Mouse (Mus musculus) midbrain, embryonic 14.5 days (tissue): ENCODE data around the gene Ptma. TPM values are rescaled to one million over a fixed set of nuclear protein-coding genes. Genes with fewer than 3 reads are reported as not detected.

Experiments
- ATAC-seq: fragments of 200-750 bp; cut with Nextera tagmentation; 2 replicates; pipeline ENCODE4 v1.8.0; 2017; ENCODE audit warnings: moderate number of reproducible peaks, moderate library complexity; ENCODE audit not compliant: low FRiP score, low TSS enrichment
- DNase-seq: peaks from one replicate; pipeline ENCODE4 v3.0.0-alpha.2; 2015
- H3K27ac ChIP-seq: fragments of 300-500 bp; sonication (generic); replicated peaks from 2 replicates; pipeline ENCODE4 v1.5.1; 2014; ENCODE audit warnings: mild to moderate bottlenecking, low read depth, low read length, moderate library complexity
- H3K27me3 ChIP-seq: fragments of 300-500 bp; sonication (generic); 2 replicates; pipeline ENCODE4 v1.6.1; 2014; ENCODE audit warnings: low read length, control low read depth, mixed read lengths; ENCODE audit not compliant: control insufficient read depth, insufficient read depth
- H3K36me3 ChIP-seq: fragments of 300-500 bp; sonication (generic); 2 replicates; pipeline ENCODE4 v1.6.1; 2014; ENCODE audit warnings: low read length, control low read depth; ENCODE audit not compliant: control insufficient read depth, insufficient read depth
- H3K4me1 ChIP-seq: fragments of 300-500 bp; sonication (generic); 2 replicates; pipeline ENCODE4 v1.6.1; 2014; ENCODE audit warnings: mild to moderate bottlenecking, antibody characterized with exemption, low read length, control low read depth; ENCODE audit not compliant: control insufficient read depth, insufficient read depth
- H3K4me2 ChIP-seq: fragments of 300-500 bp; sonication (generic); 2 replicates; pipeline ENCODE4 v1.6.1; 2014; ENCODE audit warnings: mild to moderate bottlenecking, low read length, moderate library complexity
- H3K4me3 ChIP-seq: fragments of 300-500 bp; sonication (generic); replicated peaks from 2 replicates; pipeline ENCODE4 v1.5.1; 2014; ENCODE audit warnings: low read depth, low read length
- H3K9ac ChIP-seq: fragments of 300-500 bp; sonication (generic); replicated peaks from 2 replicates; pipeline ENCODE4 v1.6.1; 2014; ENCODE audit warnings: mild to moderate bottlenecking, low read length, moderate library complexity
- H3K9me3 ChIP-seq: fragments of 300-500 bp; sonication (generic); 2 replicates; pipeline ENCODE4 v1.6.1; 2016; ENCODE audit warnings: low read length, control low read depth, mixed read lengths; ENCODE audit not compliant: control insufficient read depth
- WGBS: fragments of 180-500 bp; shearing (Covaris S2); extraction: QIAGEN DNeasy Blood & Tissue Kit; methylation state at CpG from one replicate; pipeline ENCODE4 v1.1.7; 2014; 5-methylcytosine and 5-hydroxymethylcytosine counted together
- polyA plus RNA-seq: library from polyadenylated mRNA; unstranded; fragments of >200 nt; fragmentation: Nextera tagmentation; extraction: Ambion mirVana; gene quantifications from 2 replicates; pipeline ENCODE4 v1.2.1, GENCODE M21; 2014

Ptma gene
- polyA plus RNA-seq, 1 experiment from 2014 or later, result 2,168 TPM

DNA sequence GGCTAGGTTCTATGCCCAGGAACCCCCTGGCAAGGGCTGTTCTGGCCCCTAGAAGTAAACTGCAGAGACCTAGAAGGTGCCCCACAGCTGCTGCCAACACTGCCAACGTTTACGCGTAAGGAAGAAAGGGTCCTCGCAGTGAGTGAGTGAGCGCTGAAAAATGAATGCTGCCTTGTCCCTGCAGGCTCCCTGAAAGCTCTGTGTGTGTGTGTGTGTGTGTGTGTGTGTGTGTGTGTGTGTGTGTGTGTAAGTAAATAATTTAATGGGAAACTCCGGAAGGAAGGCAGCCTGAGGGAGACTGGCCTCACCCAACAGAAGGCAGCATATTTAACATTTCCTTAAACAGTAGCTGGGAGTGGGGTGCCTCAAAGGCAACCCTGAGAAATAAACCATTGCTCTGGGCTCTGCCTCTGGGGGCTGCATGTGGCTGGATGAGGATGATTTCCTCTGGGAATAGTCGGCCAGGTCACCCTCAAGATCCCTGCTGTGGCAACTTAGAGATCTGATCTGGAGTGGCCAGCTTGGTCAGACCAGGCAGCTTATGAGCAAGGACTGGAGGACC, 34.9 kb upstream of the Ptma start:
- no peak overlapping the region; the same call in 1 of the 2 replicates for H3K9ac ChIP-seq
- no peak for DNase-seq
- WGBS, result 58% methylated on average over 7 of the region's 7 CpGs

DNA sequence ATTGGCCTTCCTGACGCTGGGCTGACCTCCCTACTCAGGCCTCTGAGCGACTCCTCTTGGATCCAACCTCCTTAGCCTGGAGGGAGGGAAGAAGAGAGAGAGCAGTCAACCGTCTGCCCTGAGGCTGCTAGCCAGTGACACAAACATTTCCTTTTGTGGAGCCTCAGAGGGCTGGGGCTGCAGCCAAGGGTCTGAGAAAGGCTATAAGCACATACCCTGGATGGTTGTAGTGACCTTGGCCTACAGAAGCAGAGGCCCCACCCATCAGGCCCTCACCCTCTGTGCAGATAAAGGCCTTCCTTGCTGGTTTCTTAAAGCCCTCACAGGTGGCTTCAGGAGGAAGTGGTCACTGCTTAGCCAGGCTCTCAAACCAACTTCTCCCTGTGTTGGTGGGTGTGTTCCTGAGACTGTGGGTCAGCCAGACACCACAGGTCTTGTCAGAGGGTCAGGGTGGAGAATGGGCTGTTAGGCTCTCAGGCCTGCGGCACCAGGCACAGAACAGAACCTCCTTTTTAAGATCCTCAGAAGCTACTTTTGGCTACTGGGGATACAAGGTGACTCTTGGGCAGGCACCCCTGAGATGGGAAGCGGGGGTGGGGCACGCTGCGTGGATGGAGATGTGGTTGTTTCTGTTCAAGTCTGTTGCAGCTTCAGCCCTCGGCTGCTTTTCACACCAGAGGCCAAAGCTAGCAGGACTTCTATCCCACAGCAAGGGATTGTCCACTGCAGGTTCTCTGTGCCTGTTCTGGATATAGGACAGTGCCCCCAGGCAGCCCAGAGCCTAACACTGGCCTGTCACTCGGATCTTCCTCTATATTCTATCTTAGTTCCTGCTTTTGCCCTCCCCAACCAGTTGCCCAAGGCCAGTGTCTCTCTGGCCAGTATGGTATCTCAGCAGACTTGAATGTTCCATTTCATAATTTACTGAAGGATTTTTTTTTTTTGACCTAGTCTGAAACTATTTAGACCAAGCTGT, 34.1 kb upstream of the Ptma start:
- Histone ChIP-seq H3K9ac (no peak overlapping the region; the same call in 1 of the 2 replicates), H3K4me1 (peaks cover 18% of the 10 kb centered on the region), H3K4me3 (no peak overlapping the region), H3K36me3 (no peaks in the 10 kb centered on the region), H3K27me3 (no peaks in the 10 kb centered on the region), H3K9me3 (no peaks in the 10 kb centered on the region), H3K27ac (peak overlapping the region; percentile 27; the same call in 1 of the 2 replicates), H3K4me2 (no peak overlapping the region)
- DNase-seq (no peak), ATAC-seq (no peak)
- 73% methylated on average over 9 of the region's 9 CpGs for WGBS

More for the DNA sequence above, 34.9 kb upstream of the Ptma start:
- Histone ChIP-seq H3K9me3 (no peaks in the 10 kb centered on the region), H3K4me1 (peaks cover 18% of the 10 kb centered on the region), H3K4me2 (no peak overlapping the region), H3K27me3 (no peaks in the 10 kb centered on the region), H3K36me3 (no peaks in the 10 kb centered on the region), H3K27ac (peak overlapping the region; percentile 27), H3K4me3 (no peak overlapping the region)
- ATAC-seq, result no peak

DNA sequence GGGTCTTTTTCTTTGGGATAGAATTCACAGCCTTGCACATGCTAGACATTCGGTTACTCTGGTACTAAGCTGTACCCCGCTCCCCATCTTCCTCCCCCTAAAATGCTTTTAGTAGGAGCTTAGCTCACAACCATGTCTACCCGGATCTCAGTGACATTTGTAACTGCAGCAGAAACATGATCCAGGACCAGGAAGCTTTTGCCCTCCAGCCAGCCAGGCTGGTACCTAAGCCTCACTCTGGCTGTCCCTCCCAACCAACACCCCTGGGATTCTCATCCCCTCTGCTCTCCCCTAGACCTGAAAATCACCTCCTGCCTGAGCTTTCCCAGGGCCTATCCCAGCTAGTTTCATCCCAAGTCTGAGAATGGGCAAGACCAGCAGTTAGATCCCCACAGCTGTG, 32.7 kb upstream of the Ptma start:
- no peak for DNase-seq
- no peaks in the 10 kb centered on the region for H3K36me3 ChIP-seq
- no peak overlapping the region for H3K9ac ChIP-seq
- no peak overlapping the region for H3K4me2 ChIP-seq
- peaks cover 11% of the 10 kb centered on the region for H3K4me1 ChIP-seq
- WGBS, result 87% methylated on average over 3 of the region's 3 CpGs
- no peak overlapping the region for H3K27ac ChIP-seq
- H3K9me3 ChIP-seq, result no peaks in the 10 kb centered on the region
- no peaks in the 10 kb centered on the region for H3K27me3 ChIP-seq
- ATAC-seq, result no peak
- H3K4me3 ChIP-seq, result no peak overlapping the region

DNA sequence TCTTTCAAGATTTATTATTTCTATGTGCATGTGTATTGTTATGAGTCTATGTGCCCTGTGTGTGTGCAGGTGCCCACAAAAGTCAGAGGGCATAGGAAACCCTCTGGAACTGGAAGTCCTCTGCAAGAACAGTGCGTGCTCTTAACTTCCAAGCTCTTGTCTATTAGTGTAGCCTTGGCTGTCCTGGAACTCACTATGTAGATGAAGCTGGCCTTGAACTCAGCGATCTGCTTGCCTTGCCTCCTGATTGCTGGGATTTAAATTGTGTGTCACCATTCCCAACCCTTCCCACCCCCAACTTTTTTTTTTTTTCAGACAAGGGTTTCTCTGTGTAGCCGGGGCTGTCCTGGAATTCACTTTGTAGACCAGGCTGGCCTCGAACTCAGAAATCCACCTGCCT, 30.2 kb upstream of the Ptma start:
- H3K9me3 ChIP-seq, result no peaks in the 10 kb centered on the region
- H3K4me1 ChIP-seq, result peaks cover 8% of the 10 kb centered on the region; the same call in 1 of the 2 replicates
- WGBS, result 96% methylated on average over 4 of the region's 4 CpGs
- H3K9ac ChIP-seq, result no peak overlapping the region
- no peak overlapping the region for H3K4me3 ChIP-seq
- H3K4me2 ChIP-seq, result no peak overlapping the region
- DNase-seq, result no peak
- no peak overlapping the region for H3K27ac ChIP-seq
- ATAC-seq, result no peak
- H3K36me3 ChIP-seq, result no peaks in the 10 kb centered on the region
- H3K27me3 ChIP-seq, result no peaks in the 10 kb centered on the region

DNA sequence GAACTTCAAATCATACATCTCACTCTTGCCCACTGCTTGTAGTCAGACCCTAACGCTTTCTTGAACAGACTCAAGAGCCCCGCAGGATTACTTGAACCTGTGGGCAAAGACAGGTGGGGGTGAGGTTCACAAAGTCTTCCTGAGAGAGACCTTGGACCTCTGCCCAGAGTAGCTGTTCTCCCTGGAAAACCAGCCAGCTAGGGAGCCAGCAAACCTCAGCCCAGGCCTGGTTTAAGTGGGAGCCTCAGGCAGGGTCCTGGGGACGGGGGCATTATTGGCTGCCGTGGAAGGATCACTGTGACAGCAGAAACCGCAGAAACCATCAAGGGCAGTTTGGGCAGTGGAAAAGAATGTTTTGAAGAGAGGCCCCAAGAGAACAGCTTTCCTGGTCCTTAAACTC, 29.2 kb upstream of the Ptma start:
- no peaks in the 10 kb centered on the region for H3K36me3 ChIP-seq
- WGBS, result 88% methylated on average over 5 of the region's 5 CpGs
- no peak for DNase-seq
- H3K4me2 ChIP-seq, result no peak overlapping the region
- peaks cover 5% of the 10 kb centered on the region; the same call in 1 of the 2 replicates for H3K4me1 ChIP-seq
- no peaks in the 10 kb centered on the region for H3K27me3 ChIP-seq
- H3K9me3 ChIP-seq, result no peaks in the 10 kb centered on the region
- H3K27ac ChIP-seq, result no peak overlapping the region
- H3K9ac ChIP-seq, result no peak overlapping the region
- no peak for ATAC-seq
- H3K4me3 ChIP-seq, result no peak overlapping the region

DNA sequence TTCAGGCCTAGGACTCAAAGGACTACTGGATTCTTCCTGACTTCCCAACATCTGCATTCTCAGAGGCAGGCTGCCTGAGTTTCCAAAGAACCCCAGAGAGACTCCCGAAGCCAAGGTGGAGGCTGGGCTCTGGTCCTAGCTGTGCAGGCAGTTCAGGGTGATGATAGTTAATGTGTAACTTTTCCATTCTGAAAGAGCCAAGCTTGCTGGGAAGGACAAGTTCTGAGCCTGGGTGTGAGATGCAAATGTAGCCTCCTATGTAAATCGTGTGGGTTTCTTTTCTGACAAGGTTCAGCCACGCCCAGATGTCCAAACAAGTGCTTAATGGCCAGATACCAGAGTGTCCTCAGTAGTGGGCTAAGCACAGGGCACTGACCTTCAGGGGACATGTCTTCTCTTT, 28.5 kb upstream of the Ptma start:
- Histone ChIP-seq H3K9me3 (no peaks in the 10 kb centered on the region), H3K9ac (no peak overlapping the region), H3K4me2 (no peak overlapping the region), H3K27me3 (no peaks in the 10 kb centered on the region), H3K4me1 (peaks cover 6% of the 10 kb centered on the region), H3K4me3 (no peak overlapping the region), H3K36me3 (no peaks in the 10 kb centered on the region), H3K27ac (no peak overlapping the region)
- no peak for ATAC-seq
- WGBS, result 57% methylated on average over 3 of the region's 3 CpGs
- no peak for DNase-seq

DNA sequence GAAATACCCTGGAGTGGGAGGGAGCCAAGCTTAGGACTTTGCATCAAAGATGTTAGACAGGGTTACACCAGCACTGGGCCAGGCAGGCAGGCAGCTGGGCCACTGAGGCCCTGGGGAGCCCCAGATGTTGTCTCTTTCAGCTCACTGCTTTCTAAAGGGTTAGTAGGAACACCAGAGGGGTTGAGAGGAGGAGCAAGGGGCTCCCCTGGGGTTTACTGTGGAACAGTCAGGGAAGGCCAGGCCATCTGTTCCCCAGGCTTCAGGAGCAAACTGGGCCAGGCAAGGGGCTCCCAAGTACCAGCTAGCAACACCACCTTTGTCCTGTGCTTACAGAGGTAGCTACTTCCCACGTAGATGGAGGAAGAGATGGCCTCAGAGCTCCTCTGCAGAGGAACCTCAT, 27.9 kb upstream of the Ptma start:
- Histone ChIP-seq H3K36me3 (no peaks in the 10 kb centered on the region), H3K9ac (no peak overlapping the region), H3K4me2 (no peak overlapping the region), H3K4me1 (peaks cover 11% of the 10 kb centered on the region), H3K9me3 (no peaks in the 10 kb centered on the region), H3K27ac (peak overlapping the region; percentile 14; the same call in 1 of the 2 replicates), H3K27me3 (no peaks in the 10 kb centered on the region), H3K4me3 (no peak overlapping the region)
- DNase-seq, result no peak
- no peak for ATAC-seq
- 41% methylated on average over 1 of the region's 1 CpGs for WGBS

DNA sequence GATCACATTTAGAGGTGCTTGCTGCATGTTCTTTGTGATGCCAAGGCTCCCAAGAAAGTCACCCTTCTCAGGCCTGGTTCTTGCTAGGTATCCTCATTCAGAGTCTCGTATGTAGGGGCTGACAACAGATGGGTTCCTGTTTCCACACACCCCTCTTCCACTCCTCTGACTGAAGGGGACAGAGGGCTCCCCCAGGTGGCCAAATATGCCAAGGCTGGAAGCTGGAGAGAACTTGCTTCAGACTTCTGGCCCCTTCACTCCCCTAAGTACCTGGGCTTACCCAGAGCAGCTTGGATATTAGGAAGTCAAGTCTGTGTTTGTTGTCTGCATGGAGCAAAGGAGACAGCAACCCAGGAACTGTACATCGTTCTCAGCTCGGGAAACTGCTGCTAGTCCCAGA, 26.6 kb upstream of the Ptma start:
- 44% methylated on average over 3 of the region's 3 CpGs for WGBS
- H3K4me2 ChIP-seq, result no peak overlapping the region
- DNase-seq (peak; percentile 65), ATAC-seq (no peak)
- H3K27ac ChIP-seq, result no peak overlapping the region
- H3K9ac ChIP-seq, result no peak overlapping the region
- no peaks in the 10 kb centered on the region for H3K9me3 ChIP-seq
- no peak overlapping the region for H3K4me3 ChIP-seq
- H3K27me3 ChIP-seq, result no peaks in the 10 kb centered on the region
- no peaks in the 10 kb centered on the region for H3K36me3 ChIP-seq
- peaks cover 17% of the 10 kb centered on the region for H3K4me1 ChIP-seq
